Mouse (Mus musculus): ENCODE results near the gene Map2. TPM values are rescaled to one million over a fixed set of nuclear protein-coding genes. Genes with fewer than 3 reads are reported as not detected.

Map2 gene
- polyA plus RNA-seq, 1 experiment, result not detected

GRCm38 (mm10) chr1:66187016-66187681 lies 12.1 kb downstream of the Map2 start:
- TF ChIP-seq GATA1 (IDR thresholded peaks at IDR 0.05; ENCODE audit: low read length), result no peak

DNA sequence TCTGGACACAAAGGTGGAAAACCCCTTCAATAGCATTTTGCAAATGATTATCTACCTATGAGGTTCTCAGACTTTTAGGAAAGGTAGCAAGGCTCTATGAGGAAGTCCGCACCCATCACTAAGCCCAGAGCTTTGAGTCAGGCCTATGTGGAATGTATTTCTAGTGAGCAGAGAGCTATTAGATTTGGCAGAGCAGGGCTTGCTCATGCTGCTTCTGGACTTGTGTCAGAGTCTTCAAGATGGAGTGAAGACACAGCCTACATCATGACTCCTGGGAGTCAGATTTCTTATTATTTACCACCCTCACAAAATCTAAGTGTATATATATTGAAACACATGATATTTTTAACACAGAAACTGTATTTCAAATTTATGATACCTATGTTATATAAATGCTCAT lies 17.3 kb downstream of the Map2 start:
- no peak for TF ChIP-seq GATA1 (IDR thresholded peaks at IDR 0.05; ENCODE audit: low read length)

- TF ChIP-seq GATA1 (IDR thresholded peaks at IDR 0.05; ENCODE audit: low read length), result no peak
These were observed 17.8 kb downstream of the Map2 start for GRCm38 (mm10) chr1:66192891-66193290.

- no peak for TF ChIP-seq GATA1 (IDR thresholded peaks at IDR 0.05; ENCODE audit: low read length)
These were observed 20.1 kb downstream of the Map2 start for GRCm38 (mm10) chr1:66195040-66195726.

- no peak for TF ChIP-seq GATA1 (IDR thresholded peaks at IDR 0.05; ENCODE audit: low read length)
These were observed 21.2 kb downstream of the Map2 start for GRCm38 (mm10) chr1:66196240-66196639.

DNA sequence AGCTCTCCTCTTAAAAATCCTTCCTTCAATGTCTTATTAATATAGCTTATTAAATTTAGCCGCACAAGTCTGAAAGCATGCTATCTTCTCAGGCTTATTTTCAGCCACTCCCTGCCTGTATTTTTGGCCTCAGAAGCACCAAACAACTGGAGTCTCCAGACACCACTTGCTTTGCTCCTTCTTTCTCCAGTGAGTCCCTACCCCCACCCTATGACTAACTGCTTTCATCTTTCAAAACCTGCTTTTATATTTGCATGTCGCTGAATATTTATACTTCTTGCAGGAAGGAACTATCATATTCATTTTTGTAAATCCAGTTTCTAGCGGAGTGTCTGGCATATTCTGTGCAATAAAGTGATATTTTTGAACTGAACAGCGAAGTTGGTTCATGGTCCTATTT lies 21.6 kb downstream of the Map2 start:
- no peak for TF ChIP-seq GATA1 (IDR thresholded peaks at IDR 0.05; ENCODE audit: low read length)

- no peak for TF ChIP-seq GATA1 (IDR thresholded peaks at IDR 0.05; ENCODE audit: low read length)
These were observed 30.4 kb downstream of the Map2 start for GRCm38 (mm10) chr1:66205517-66205916.

DNA sequence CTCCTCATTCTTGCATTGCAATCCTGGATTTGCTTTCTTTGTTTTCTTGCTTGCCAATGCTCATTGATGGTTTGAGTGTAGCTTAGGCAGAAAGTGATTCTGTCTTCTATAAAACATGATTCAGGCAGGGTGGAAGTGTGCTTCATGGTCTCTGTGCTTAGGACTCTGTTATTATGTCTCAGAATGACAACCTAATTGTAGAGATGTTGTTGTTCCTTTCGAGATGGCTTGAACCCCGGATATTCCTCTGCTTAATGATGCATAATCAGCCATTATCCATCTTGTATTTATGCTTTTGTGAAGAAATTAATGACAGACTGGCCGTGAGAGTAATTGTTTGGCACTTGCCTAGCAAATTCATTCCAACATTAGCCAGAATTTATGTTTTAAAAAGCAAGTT lies 31.8 kb downstream of the Map2 start:
- TF ChIP-seq GATA1 (IDR thresholded peaks at IDR 0.05; ENCODE audit: low read length), result no peak

DNA sequence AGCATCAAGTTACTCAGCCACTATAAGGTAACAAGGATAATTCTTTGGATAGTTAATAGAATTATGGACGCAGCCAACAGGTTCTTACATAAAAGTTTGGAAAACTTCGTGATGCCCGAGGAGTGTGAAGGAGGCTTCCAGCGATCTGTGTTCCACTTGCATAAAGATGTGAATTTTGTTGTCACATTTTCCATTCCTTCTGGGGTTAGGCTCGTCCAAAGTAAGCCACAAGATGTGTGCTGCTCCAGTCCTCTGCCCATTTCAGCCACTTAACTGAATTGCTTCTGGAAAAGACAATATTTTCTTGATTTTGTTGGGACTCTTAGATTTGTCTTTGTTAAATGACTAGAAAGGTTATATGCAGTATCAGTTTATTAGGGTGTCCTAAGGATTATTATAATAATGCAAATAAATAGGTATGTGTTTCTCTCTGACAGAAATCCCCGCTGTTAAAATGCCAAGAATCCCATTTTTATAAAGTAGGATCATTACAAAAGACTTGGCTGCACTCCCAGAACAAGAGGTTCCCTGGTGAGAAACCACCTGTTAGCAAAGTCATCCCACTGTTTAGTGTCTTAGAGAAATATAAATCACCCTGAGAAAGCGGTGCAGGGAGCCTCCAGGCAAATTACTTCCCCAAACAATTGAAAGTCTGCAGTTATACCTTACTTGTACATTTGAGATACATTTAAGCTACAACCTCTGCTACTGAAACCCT lies 36.2 kb downstream of the Map2 start:
- TF ChIP-seq GATA1 (IDR thresholded peaks at IDR 0.05; ENCODE audit: low read length), result no peak

DNA sequence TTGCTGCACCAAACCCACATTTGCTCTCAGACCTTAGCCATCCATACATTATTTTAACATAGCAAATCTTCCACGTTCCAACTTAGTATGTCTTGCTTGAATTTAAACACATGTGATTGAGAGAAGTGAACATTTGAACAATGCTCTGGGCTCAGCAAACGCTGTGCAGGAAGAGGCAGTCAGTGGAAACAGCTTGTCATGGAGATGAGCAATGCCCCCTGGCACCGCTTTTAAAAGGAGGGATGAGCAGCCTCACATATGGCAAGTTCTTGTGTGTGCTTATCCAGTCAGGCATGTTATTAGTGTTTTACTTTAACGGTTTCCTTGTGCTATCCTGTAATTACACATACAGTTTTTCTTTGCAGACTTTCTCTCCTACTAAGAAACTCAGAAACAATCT lies 46.4 kb downstream of the Map2 start:
- no peak for TF ChIP-seq GATA1 (IDR thresholded peaks at IDR 0.05; ENCODE audit: low read length)

DNA sequence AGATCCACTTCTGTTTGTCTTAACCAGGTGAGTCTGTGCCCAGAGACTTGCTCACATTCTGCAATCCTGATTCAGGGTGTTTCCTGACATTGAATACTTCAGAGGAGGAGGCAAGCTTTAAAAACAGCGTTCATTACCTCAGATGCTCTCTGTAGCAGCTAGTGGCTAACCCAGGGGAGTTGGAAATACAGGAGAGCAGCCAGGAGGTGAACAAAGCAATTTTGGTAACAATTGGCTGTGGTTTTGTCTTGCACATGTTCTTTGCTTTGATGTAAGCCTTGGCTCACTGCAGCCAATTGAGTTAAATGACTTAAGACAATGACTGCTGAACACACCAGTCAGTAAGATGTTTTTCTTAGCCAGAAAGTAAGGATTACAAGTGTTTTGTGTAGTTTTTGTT lies 48.3 kb downstream of the Map2 start:
- TF ChIP-seq GATA1 (IDR thresholded peaks at IDR 0.05; ENCODE audit: low read length), result no peak

- TF ChIP-seq GATA1 (IDR thresholded peaks at IDR 0.05; ENCODE audit: low read length), result no peak
These were observed 51.6 kb downstream of the Map2 start for GRCm38 (mm10) chr1:66226372-66227368.

GRCm38 (mm10) chr1:66228205-66228604 lies 53.1 kb downstream of the Map2 start:
- no peak for TF ChIP-seq GATA1 (IDR thresholded peaks at IDR 0.05; ENCODE audit: low read length)

- TF ChIP-seq GATA1 (IDR thresholded peaks at IDR 0.05; ENCODE audit: low read length), result no peak
These were observed 55.3 kb downstream of the Map2 start for GRCm38 (mm10) chr1:66230345-66230744.

- no peak for TF ChIP-seq GATA1 (IDR thresholded peaks at IDR 0.05; ENCODE audit: low read length)
These were observed 56.9 kb downstream of the Map2 start for GRCm38 (mm10) chr1:66231963-66232362.
